Mouse (Mus musculus) CH12F3 (cell line): ENCODE data around the gene Hoxd9.

Experiments used
- in situ Hi-C: fragments of 300-500 bp; cut with MboI; formaldehyde crosslinking; loops from 2 replicates; pipeline ENCODE4 v1.14.3; 2020; ENCODE audit warnings: low sequenced_read_pairs

Hoxd9 gene

GRCm38 (mm10) chr2:74705467-74706089, 8.1 kb downstream of the Hoxd9 start:
- in situ Hi-C loops = loop anchor here (25.0 kb wide), 1 partner anchor 882 kb away; no protein-coding TSS in a partner anchor

- in situ Hi-C loops = loop anchor here (25.0 kb wide), 1 partner anchor 881 kb away; no protein-coding TSS in a partner anchor
Measured at GRCm38 (mm10) chr2:74706393-74706960, 8.9 kb downstream of the Hoxd9 start.

DNA sequence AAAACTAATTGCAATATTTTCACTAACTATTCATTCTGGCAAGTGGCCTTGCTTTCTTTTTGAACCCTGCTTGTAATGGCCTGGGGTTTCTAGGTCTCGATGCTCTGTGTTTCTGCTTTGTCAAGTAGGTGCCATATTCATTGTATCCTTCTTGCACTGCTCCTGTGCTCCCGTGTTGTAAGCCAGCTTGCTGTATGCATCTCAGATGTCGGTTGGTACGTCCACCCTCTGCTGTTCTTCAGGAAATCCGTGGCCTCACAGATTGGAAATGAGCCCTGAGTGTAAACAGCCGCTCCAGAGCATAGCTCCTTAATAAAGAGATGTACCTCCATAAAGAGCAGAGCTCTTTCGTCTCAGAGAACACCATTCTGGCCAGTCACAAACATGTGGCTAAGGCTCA, 10.1 kb downstream of the Hoxd9 start:
- in situ Hi-C loops = loop anchor here (25.0 kb wide), 1 partner anchor 880 kb away; no protein-coding TSS in a partner anchor

- in situ Hi-C loops = loop anchor here (25.0 kb wide), 1 partner anchor 879 kb away; no protein-coding TSS in a partner anchor
Measured at GRCm38 (mm10) chr2:74708676-74709075, 11.1 kb downstream of the Hoxd9 start.

GRCm38 (mm10) chr2:74709465-74710419, 12.2 kb downstream of the Hoxd9 start:
- in situ Hi-C loops = loop anchor here (25.0 kb wide), 1 partner anchor 878 kb away; no protein-coding TSS in a partner anchor

- in situ Hi-C loops = loop anchor here (25.0 kb wide), 1 partner anchor 876 kb away; no protein-coding TSS in a partner anchor
Measured at GRCm38 (mm10) chr2:74710929-74711543, 13.5 kb downstream of the Hoxd9 start.

DNA sequence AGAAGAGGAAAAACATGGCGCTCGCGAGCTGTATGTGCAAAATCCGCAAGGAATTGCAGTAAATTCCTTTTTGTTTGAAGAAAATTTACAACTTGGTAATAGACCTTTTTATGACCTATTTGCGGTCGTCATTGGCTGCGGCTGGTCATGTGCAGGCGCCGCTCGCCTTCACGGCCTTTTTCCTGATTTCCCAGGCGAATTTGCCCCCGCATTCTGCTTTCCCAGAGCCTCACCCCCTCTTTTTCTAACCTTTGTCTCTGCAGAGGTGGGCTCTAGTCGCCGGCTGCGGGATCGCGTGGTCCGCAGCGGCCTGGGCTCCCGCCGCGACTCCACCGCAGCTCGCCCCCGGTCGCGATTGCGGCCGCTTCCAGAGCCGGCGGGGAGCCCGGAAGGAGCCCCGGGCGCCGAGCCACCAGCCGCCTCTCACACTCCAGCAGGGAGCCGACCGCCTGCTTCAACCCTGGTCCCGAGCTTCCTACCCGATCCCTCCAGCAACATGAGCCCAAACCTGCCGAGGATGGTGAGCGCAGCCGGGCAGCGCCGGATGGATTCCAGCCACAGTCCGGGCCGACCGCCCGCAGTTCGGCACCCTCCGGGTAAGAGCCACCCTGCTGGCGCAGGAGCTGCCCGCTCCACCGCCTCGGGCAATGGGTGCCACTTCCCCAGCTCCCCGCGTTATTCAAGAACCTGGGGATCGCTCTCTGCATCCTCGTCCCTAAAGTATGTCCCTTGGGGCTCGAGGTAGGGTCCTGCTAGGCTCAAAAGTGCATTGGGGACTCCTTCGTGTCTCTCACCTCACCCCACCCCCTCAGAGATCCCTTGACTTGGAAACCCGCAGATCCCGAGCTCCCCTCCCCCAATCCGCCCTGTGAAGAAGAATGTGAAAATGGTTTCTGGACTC, 14.4 kb downstream of the Hoxd9 start, which contains the start of the genes Hoxd3 and Hoxd4:
Hoxd3 (plus strand) TSS at position 207 of the 901 bp plus-strand sequence.
Hoxd4 (plus strand) TSS at position 209 of the 901 bp plus-strand sequence.
- in situ Hi-C loops = loop anchor here (25.0 kb wide), 1 partner anchor 875 kb away; no protein-coding TSS in a partner anchor

DNA sequence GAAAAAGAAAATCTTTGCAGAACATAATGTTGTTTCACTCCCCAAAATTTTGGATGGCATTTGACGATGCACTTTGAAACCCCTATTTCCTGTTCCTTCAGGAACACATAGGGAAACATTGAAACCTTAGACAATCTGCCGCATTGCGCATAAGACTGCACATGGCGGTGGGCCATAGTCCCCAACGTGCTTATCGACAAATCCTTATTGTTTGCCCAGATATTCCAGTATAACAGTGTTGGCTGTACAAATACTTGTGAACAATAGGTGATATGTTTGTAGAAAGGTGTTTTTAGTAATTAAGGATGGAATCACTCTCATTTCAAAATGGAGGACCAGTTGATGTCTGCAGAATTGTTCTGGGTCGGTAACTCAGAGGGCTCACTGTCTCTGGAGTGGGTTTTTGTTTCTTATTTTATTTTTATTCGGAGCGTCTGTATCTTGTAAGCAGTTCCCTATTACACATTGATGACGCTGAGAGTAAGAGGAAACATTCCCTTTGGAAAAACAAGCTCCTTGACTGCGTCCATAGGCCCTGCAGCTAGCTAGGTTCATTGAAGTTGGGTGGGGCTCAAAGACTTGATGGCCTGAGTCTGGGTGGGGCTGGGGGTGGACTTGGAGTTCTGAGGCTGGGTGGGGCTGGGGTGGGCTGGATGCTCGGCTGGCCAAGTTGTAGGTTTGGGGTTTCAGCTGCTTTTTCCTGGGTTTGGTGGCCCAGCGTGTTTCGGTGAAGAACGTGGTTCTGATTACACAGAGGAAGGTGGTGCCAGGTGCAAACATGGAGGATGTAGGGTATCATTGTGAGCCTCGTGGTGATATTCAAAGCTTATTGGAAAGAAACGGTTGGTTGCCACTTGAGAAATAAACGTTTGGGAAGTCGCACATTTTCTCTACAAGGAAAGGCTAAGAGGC, 16.0 kb downstream of the Hoxd9 start:
- in situ Hi-C loops = loop anchor here (25.0 kb wide), 1 partner anchor 874 kb away; no protein-coding TSS in a partner anchor

GRCm38 (mm10) chr2:74714156-74714789, 16.7 kb downstream of the Hoxd9 start:
- in situ Hi-C loops = loop anchor here (25.0 kb wide), 1 partner anchor 873 kb away; no protein-coding TSS in a partner anchor

DNA sequence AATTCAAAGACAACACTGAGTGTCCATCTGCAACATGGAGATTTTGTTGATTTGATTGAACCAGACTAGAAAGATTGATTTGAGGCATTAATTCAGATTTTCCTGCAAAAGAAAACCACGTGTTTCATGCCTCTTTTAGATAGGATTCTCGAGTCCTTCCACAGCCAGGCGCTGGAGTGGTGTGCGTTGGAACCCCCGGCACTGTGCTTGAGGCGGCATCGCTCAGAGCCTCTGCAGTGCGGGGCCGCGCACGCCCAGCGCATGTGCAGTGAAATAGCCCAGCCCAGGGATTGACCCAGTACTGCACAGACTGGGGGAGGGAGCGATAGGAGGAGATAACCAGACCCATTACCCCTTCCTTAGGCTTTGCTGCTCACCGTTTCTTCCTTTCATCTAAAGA, 17.4 kb downstream of the Hoxd9 start:
- in situ Hi-C loops = loop anchor here (5.0 to 25.0 kb wide), 2 partner anchors 247 to 872 kb away; no protein-coding TSS in a partner anchor

DNA sequence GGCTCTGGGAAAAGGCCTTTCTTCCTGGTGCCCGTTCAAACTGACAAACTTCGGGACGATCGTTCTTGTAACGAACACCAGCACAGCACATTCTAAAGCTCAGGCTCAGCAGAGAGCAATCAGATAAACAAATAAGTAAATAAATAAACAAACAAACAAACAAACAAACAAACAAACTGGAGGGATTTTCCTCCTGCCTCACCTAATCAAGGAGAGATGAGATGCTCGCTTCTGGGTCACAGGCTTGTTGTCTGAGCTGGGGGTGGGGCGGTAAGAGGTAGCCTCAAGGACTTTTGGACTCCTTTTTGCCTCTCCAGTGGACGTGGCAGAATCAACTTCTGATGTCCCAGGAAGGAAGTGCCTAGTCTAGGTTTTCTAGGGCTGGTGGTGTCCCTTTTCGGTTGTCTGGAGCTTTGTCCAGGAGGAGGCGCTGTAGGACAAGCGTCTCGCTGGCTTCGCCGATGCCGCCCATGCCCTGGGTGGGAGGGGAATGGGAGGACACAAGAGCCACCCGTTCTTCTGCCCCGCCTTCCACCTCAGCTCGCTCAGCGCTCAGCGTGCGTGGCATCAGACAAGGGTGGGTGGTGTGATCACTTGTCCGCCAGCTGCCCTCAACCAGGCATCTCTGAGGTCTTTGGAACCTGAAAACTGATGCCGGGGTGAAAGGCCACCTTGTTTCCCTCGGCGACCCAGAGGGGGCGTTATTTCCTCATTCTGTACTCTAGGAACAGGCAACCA, 18.1 kb downstream of the Hoxd9 start:
- in situ Hi-C loops = loop anchor here (5.0 to 25.0 kb wide), 2 partner anchors 247 to 872 kb away; no protein-coding TSS in a partner anchor

DNA sequence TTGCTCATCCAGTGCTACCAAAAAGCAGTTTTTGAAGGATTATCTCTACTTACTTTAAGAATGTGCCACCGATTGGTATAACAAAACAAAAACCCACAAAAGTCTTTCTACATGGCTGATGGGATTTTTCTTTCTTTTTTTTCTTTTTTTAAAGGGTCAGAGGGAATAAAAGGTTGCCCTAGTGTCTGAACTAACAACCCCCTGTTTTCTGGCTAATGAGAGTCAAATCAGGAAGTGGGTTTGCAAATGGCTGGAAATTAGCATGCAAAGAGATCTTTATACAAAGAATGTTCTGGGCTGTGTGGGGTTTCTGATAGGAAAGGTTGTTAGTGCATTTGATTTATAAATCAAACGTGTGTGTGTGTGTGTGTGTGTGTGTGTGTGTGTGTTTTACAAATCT, 22.9 kb downstream of the Hoxd9 start:
- in situ Hi-C loops = loop anchor here (25.0 kb wide), 1 partner anchor 867 kb away; no protein-coding TSS in a partner anchor

GRCm38 (mm10) chr2:74720955-74721491, 23.5 kb downstream of the Hoxd9 start:
- in situ Hi-C loops = loop anchor here (25.0 kb wide), 1 partner anchor 866 kb away; no protein-coding TSS in a partner anchor

DNA sequence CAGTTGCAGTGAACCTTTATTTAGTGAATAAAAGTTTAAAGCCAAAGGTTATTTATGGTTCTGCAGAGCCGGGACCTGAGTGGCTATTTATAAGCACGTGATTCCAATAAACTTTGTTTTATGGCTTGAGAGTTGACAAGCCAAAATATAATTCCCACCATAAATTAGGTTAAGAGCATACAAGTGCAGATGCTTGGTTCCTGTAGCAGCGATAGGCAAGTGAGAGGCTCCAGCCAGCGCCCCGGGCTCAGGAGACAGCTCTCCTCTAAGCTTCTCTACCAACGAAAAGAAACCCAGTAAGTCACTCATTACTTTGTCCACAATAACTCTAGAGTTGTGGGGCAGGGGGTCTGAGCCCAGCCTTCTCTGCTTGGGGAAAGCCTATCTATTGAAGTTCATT, 24.4 kb downstream of the Hoxd9 start:
- in situ Hi-C loops = loop anchor here (25.0 kb wide), 1 partner anchor 865 kb away; no protein-coding TSS in a partner anchor

GRCm38 (mm10) chr2:74722949-74723348, 25.4 kb downstream of the Hoxd9 start:
- in situ Hi-C loops = loop anchor here (25.0 kb wide), 1 partner anchor 864 kb away; no protein-coding TSS in a partner anchor
